Comparison of ENCODE assay signal across 22 mouse cellular contexts in genomic region chr13:97062151-97062550, GRCm38 (mm10). TPM values are rescaled to one million over a fixed set of nuclear protein-coding genes. Genes with fewer than 3 reads are reported as not detected.
DNase-seq lines count a peak whose midpoint lies in the region.
"Had no signal": no experiment of that assay in that cellular context is flagged by ENCODE, and none has a peak within 500 bp of the region (broad histone marks: within the 10 kb centered on the region; RNA-seq: fewer than 3 reads in every experiment).

No protein-coding gene starts in this region.

- intact Hi-C loops in left cerebral cortex, postnatal 4 days (cut with DNase I), result no loop called here

- DNase-seq in left cerebral cortex, postnatal 4 days, result peak; percentile 45
- no peak for DNase-seq in left cerebral cortex, adult 18-20 months (ENCODE audit: low spot score in 2 of 2)
- DNase-seq in cerebellum, adult 11-12 months, result peak; percentile 64
- peak; percentile 77 for DNase-seq in cerebellum, adult 9-10 months
- DNase-seq in cerebellum, postnatal 36 days, result peak; percentile 46 to 53
- DNase-seq in frontal cortex, postnatal 14 days (ENCODE audit: low spot score in 2 of 2), result no peak
- DNase-seq in right cerebral cortex, adult 2 months (ENCODE audit: low spot score in 2 of 2), result no peak
- DNase-seq: forebrain, postnatal 0 days; gastrocnemius, postnatal 10 days; heart, postnatal 36 days; kidney, adult 9 months; kidney, postnatal 10 days; layer of hippocampus, postnatal 36 days; liver; lung, adult 2 months; lung, postnatal 10 days; spleen, adult 18-20 months; thymus, postnatal 14 days had no signal

RNA-seq across cellular contexts. Expression of gene Fam169a, which starts 4.9 kb away (rescaled TPM):
- 10 to 100 TPM; 36.6 to 38.4 TPM for total RNA-seq in left cerebral cortex, postnatal 4 days (2021)
- 10 to 100 TPM; 51.9 to 53.1 TPM for total RNA-seq in left cerebral cortex, adult 18-20 months (2021)

RNA-seq across cellular contexts. Expression of gene 1700029F12Rik, which starts 28.0 kb away (rescaled TPM):
- not detected for total RNA-seq in left cerebral cortex, postnatal 4 days (2021)
- total RNA-seq in left cerebral cortex, adult 18-20 months (2021), result not detected
- total RNA-seq: adrenal gland, adult 18-20 months; adrenal gland, postnatal 36 days; forebrain, postnatal 0 days; gastrocnemius, postnatal 10 days; granulocyte monocyte progenitor cell, adult 5-6 weeks; heart, postnatal 36 days; layer of hippocampus, postnatal 36 days; left cerebral cortex, postnatal 10 days had no signal

RNA-seq across cellular contexts. Expression of gene Gm6169, which starts 36.9 kb away (rescaled TPM):
- total RNA-seq in left cerebral cortex, postnatal 4 days (2021), result 1 to 10 TPM in 1 of 2 experiments, not detected in 1; 6.2 TPM
- total RNA-seq in left cerebral cortex, adult 18-20 months (2021), result under 1 TPM in 1 of 2 experiments, not detected in 1; 0.80 TPM
- total RNA-seq: forebrain, postnatal 0 days had no signal

Comparison
In these comparisons a context has a peak if more than half of its experiments do, and no peak if none do; other contexts are left out.
1. DNase-seq: peak in left cerebral cortex, postnatal 4 days (single experiment), cerebellum, adult 11-12 months (single experiment), cerebellum, adult 9-10 months (single experiment) and cerebellum, postnatal 36 days (2 of 2); none in left cerebral cortex, adult 18-20 months (0 of 2), frontal cortex, postnatal 14 days (0 of 2) and right cerebral cortex, adult 2 months (0 of 2).